Mouse (Mus musculus) cerebellum, postnatal 25 days (tissue): ENCODE data around the gene Osbpl6.

Experiments
- DNase-seq, 2 experiments: peaks; one replicate each; pipeline ENCODE4 v3.0.0; 2021; ENCODE audit warnings: mixed read lengths in 2 of 2

Osbpl6 gene

GRCm38 (mm10) chr2:76406151-76406936 lies at the start of gene Osbpl6:
Gene Osbpl6 (plus strand): TSS chr2:76406508.
- peak; percentile 85 to 89 for DNase-seq

- no peak for DNase-seq
These were observed 46.1 kb upstream of the Osbpl6 start, which contains the start of gene Cyct for GRCm38 (mm10) chr2:76360226-76360625. Gene Cyct (minus strand): TSS chr2:76360450.

- peak in 1 of 2 experiments; percentile 23 for DNase-seq
These were observed 44.2 kb upstream of the Osbpl6 start for GRCm38 (mm10) chr2:76362111-76362510.

GRCm38 (mm10) chr2:76365811-76366210 lies 40.5 kb upstream of the Osbpl6 start:
- no peak for DNase-seq

- DNase-seq = peak; percentile 80 to 93
These were observed 39.0 kb upstream of the Osbpl6 start for GRCm38 (mm10) chr2:76367188-76367922.

- DNase-seq = no peak
These were observed 37.2 kb upstream of the Osbpl6 start for GRCm38 (mm10) chr2:76368861-76369660.

- peak; percentile 94 to 96 for DNase-seq
These were observed 36.3 kb upstream of the Osbpl6 start, which contains the start of gene Rbm45 for GRCm38 (mm10) chr2:76369821-76370655. Gene Rbm45 (plus strand): TSS chr2:76369984.

GRCm38 (mm10) chr2:76370656-76370922 lies 35.7 kb upstream of the Osbpl6 start:
- no peak for DNase-seq

- DNase-seq = no peak
These were observed 34.1 kb upstream of the Osbpl6 start for GRCm38 (mm10) chr2:76372244-76372643.

GRCm38 (mm10) chr2:76374544-76375206 lies 31.6 kb upstream of the Osbpl6 start:
- no peak for DNase-seq

GRCm38 (mm10) chr2:76378646-76379045 lies 27.7 kb upstream of the Osbpl6 start:
- DNase-seq = no peak

GRCm38 (mm10) chr2:76386531-76386930 lies 19.8 kb upstream of the Osbpl6 start:
- DNase-seq = no peak

- DNase-seq = no peak
These were observed 6.1 kb upstream of the Osbpl6 start for GRCm38 (mm10) chr2:76400178-76400577.

GRCm38 (mm10) chr2:76405596-76406150 lies 635 bp upstream of the Osbpl6 start:
- no peak for DNase-seq

- peak; percentile 88 for DNase-seq
These were observed 681 bp downstream of the Osbpl6 start for GRCm38 (mm10) chr2:76406937-76407441.

- peak; percentile 35 to 53 for DNase-seq
These were observed 3.2 kb downstream of the Osbpl6 start for GRCm38 (mm10) chr2:76409526-76409925.

- DNase-seq = peak; percentile 54 to 68
These were observed 3.7 kb downstream of the Osbpl6 start for GRCm38 (mm10) chr2:76409986-76410385.

- DNase-seq = no peak
These were observed 6.6 kb downstream of the Osbpl6 start for GRCm38 (mm10) chr2:76412924-76413323.

- no peak for DNase-seq
These were observed 11.3 kb downstream of the Osbpl6 start for GRCm38 (mm10) chr2:76417446-76418141.

GRCm38 (mm10) chr2:76418142-76418518 lies 11.8 kb downstream of the Osbpl6 start:
- no peak for DNase-seq
